Mouse (Mus musculus): ENCODE measurements around the gene Vps37b. TPM values are rescaled to one million over a fixed set of nuclear protein-coding genes. Genes with fewer than 3 reads are reported as not detected.

Vps37b gene
- polyA plus RNA-seq, 1 experiment from 2014 or later = 42.5 TPM

GRCm38 (mm10) chr5:124043212-124043978, 11.3 kb upstream of the Vps37b start:
- no peaks in the 10 kb centered on the region for H3K27me3 ChIP-seq
- H3K4me2 ChIP-seq (replicated peaks) = no peak overlapping the region
- peaks cover 6% of the 10 kb centered on the region for H3K4me1 ChIP-seq
- no peaks in the 10 kb centered on the region for H3K36me3 ChIP-seq
- 0 out of 2 replicates have a peak, but pooled peaks have one; percentile 18 for ATAC-seq (ENCODE audit: insufficient number of reproducible peaks, insufficient read depth, low FRiP score, low TSS enrichment)
- no peaks in the 10 kb centered on the region for H3K9me3 ChIP-seq
- H3K27ac ChIP-seq = peak overlapping the region; percentile 65
- H3K9ac ChIP-seq = no peak overlapping the region
- H3K4me3 ChIP-seq = no peak overlapping the region
- WGBS = 30% methylated on average over 10 of the region's 10 CpGs

DNA sequence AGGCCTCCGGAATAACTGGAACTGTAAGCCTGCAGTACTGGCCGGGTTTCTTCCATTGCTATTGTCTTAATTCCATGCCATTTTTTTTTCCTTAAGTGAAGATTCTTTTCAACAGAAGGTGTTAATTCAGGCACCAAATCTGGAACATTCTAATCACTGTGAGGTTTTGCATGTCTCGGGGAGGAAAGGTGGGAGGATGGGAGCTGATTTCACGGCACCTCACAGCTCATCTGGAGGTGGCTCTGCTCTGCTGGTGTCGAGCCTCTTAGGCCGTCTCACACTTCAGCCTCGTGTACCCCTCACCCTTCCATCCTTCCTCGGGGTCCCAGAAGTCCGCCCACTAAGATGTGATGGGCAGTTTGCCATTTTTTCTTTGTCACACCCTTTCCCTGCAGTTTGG, 9.0 kb upstream of the Vps37b start:
- H3K36me3 ChIP-seq = no peaks in the 10 kb centered on the region
- peaks cover 6% of the 10 kb centered on the region for H3K4me1 ChIP-seq
- WGBS = 75% methylated on average over 9 of the region's 9 CpGs
- no peak overlapping the region for H3K4me2 ChIP-seq (replicated peaks)
- no peaks in the 10 kb centered on the region for H3K27me3 ChIP-seq
- no peak overlapping the region for H3K4me3 ChIP-seq
- H3K9me3 ChIP-seq = no peaks in the 10 kb centered on the region
- H3K27ac ChIP-seq = no peak overlapping the region
- no peak overlapping the region for H3K9ac ChIP-seq
- ATAC-seq (ENCODE audit: insufficient number of reproducible peaks, insufficient read depth, low FRiP score, low TSS enrichment) = no peak

- WGBS = 91% methylated on average over 6 of the region's 6 CpGs
These were observed 7.5 kb upstream of the Vps37b start for GRCm38 (mm10) chr5:124039602-124040001.

GRCm38 (mm10) chr5:124036836-124037235, 4.8 kb upstream of the Vps37b start:
- H3K27me3 ChIP-seq = no peaks in the 10 kb centered on the region
- WGBS = 51% methylated on average over 5 of the region's 5 CpGs
- H3K9ac ChIP-seq = no peak overlapping the region
- no peaks in the 10 kb centered on the region; the same call in 1 of the 2 replicates for H3K4me1 ChIP-seq
- H3K4me3 ChIP-seq = no peak overlapping the region
- H3K9me3 ChIP-seq = no peaks in the 10 kb centered on the region
- H3K27ac ChIP-seq = no peak overlapping the region
- no peak for ATAC-seq (ENCODE audit: insufficient number of reproducible peaks, insufficient read depth, low FRiP score, low TSS enrichment)
- H3K36me3 ChIP-seq = no peaks in the 10 kb centered on the region
- no peak overlapping the region for H3K4me2 ChIP-seq (replicated peaks)

More at GRCm38 (mm10) chr5:124039602-124040001, 7.5 kb upstream of the Vps37b start:
- Histone ChIP-seq H3K36me3 (no peaks in the 10 kb centered on the region), H3K27me3 (no peaks in the 10 kb centered on the region), H3K27ac (no peak overlapping the region), H3K4me3 (no peak overlapping the region), H3K9me3 (no peaks in the 10 kb centered on the region), H3K4me1 (peaks cover 6% of the 10 kb centered on the region), H3K9ac (no peak overlapping the region), H3K4me2 (replicated peaks) (no peak overlapping the region)
- ATAC-seq (ENCODE audit: insufficient number of reproducible peaks, insufficient read depth, low FRiP score, low TSS enrichment) = no peak

GRCm38 (mm10) chr5:124036341-124036740, 4.3 kb upstream of the Vps37b start:
- Histone ChIP-seq H3K4me1 (no peaks in the 10 kb centered on the region; the same call in 1 of the 2 replicates), H3K36me3 (no peaks in the 10 kb centered on the region), H3K4me3 (no peak overlapping the region), H3K9ac (no peak overlapping the region), H3K9me3 (no peaks in the 10 kb centered on the region), H3K4me2 (replicated peaks) (no peak overlapping the region), H3K27ac (no peak overlapping the region), H3K27me3 (no peaks in the 10 kb centered on the region)
- ATAC-seq (ENCODE audit: insufficient number of reproducible peaks, insufficient read depth, low FRiP score, low TSS enrichment) = no peak
- WGBS = 25% methylated on average over 6 of the region's 6 CpGs

DNA sequence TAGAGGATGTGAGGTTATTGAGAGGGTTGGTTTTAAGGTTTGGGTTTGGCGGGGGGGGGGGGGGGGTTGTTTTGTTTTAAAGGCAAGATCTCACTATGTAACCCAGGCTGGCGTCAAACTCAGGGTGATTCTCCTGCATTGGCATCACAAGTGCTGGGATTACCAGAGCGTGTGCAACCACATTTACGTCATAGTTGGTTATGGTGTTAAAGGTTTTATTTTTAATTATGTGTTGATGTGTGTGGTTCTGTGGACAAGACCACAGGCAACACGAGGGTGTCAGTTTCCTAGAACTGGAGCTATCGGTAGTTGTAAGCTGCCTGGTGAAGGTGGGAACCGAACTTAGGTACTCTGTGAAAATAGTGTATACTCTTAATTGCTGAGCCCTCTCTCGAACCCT, 3.7 kb upstream of the Vps37b start:
- WGBS = 77% methylated on average over 8 of the region's 8 CpGs
- Histone ChIP-seq H3K36me3 (no peaks in the 10 kb centered on the region), H3K27ac (no peak overlapping the region)

DNA sequence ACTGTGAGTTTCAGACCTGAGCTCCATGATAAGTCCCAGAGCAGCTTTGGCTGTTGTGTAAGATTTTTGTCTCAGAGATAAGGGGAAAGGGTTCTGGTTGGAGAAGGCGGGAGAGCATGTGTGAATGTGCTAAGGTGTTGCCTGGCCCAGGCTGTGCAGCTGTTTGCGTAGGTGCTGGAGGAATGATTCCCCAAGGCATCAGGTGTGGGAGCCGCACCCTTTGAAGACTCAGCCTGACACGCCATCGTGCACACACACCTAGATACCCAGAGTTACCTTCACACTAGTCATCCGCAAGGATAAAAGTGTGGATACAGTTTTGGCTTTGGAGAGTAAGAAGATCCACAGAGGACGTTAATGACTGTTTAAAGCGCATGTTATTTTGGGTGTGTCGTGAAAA, 3.3 kb upstream of the Vps37b start:
- Histone ChIP-seq H3K4me2 (replicated peaks) (no peak overlapping the region), H3K4me1 (peaks cover 6% of the 10 kb centered on the region), H3K9me3 (no peaks in the 10 kb centered on the region), H3K27ac (no peak overlapping the region), H3K9ac (no peak overlapping the region), H3K36me3 (no peaks in the 10 kb centered on the region), H3K4me3 (no peak overlapping the region), H3K27me3 (no peaks in the 10 kb centered on the region)
- no peak for ATAC-seq (ENCODE audit: insufficient number of reproducible peaks, insufficient read depth, low FRiP score, low TSS enrichment)
- 85% methylated on average over 9 of the region's 9 CpGs for WGBS

More for the DNA sequence above, 3.7 kb upstream of the Vps37b start:
- Histone ChIP-seq H3K4me3 (no peak overlapping the region), H3K4me1 (peaks cover 3% of the 10 kb centered on the region; the same call in 1 of the 2 replicates), H3K4me2 (replicated peaks) (no peak overlapping the region), H3K9ac (no peak overlapping the region), H3K9me3 (no peaks in the 10 kb centered on the region), H3K27me3 (no peaks in the 10 kb centered on the region)
- no peak for ATAC-seq (ENCODE audit: insufficient number of reproducible peaks, insufficient read depth, low FRiP score, low TSS enrichment)

DNA sequence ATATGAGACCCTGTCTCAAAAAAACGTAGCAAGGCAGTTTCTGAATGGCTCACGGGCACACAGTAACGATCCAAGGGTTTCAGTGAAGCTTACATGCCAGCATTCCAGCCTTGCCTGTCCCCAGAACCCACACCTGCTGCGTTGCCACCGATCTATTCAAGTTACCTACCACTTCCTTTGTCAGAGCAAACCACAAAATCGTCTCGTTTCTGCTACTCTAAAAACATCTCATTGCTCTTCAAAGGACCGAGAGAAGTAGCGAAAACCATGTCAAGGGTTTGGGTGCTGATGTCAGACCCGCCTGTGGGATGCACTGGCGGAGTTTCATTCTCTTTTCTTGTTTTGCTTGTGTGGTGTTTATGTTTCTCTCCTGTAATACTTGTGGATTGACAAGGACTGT, 2.4 kb upstream of the Vps37b start:
- no peak overlapping the region for H3K4me3 ChIP-seq
- no peak overlapping the region for H3K9ac ChIP-seq
- no peaks in the 10 kb centered on the region for H3K27me3 ChIP-seq
- no peak overlapping the region for H3K27ac ChIP-seq
- WGBS = 69% methylated on average over 11 of the region's 11 CpGs
- H3K36me3 ChIP-seq = no peaks in the 10 kb centered on the region
- no peaks in the 10 kb centered on the region for H3K9me3 ChIP-seq
- ATAC-seq (ENCODE audit: insufficient number of reproducible peaks, insufficient read depth, low FRiP score, low TSS enrichment) = no peak
- H3K4me2 ChIP-seq (replicated peaks) = no peak overlapping the region
- peaks cover 16% of the 10 kb centered on the region for H3K4me1 ChIP-seq

DNA sequence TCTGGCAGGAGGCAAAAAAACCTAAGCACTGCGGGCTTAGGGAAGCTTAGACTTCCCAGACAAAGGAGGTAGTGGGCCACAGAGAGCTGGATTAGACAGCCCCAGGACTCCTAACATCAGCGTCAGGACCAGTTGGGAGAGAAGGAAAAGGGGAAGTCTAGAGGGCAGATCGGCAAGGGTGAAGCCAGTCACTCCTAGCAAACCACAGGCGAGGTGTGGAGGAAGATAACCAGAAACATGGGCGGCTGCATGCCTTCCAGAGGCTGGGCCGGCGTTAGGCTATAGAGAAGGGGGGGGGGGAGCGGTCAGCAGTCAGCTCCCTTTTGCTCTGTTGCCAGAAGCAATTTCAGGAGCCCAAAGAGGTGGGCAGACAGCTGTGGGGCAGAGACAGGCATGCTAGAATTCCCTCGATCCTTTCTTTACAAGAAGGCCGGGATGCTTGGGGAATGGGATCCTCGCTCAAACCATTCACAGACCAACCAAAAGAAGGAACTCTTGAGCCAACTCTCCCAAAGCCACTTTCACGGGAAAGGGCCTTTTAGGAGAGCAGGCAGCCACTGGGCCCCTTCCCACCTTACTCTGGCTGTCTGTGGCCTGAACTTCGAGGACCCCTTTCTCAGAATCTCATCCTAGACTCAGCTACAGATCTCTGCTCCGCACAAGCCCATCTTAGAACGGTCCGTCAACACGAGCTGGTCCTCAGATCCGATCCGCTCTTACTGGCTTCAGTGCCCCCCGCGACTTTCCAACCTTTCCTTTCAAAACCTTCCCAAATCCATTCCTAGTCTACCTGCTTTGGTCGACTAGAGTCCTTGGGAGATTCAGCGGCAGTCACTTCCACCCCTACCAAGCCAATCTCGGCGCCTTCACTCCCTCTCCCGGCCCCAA, 758 bp downstream of the Vps37b start:
- H3K27me3 ChIP-seq = no peaks in the 10 kb centered on the region
- H3K9me3 ChIP-seq = no peaks in the 10 kb centered on the region
- peak overlapping the region; percentile 83 for H3K4me2 ChIP-seq (replicated peaks)
- peak overlapping the region; percentile 92 for H3K9ac ChIP-seq
- peak; percentile 24; the same call in 1 of the 2 replicates for ATAC-seq (ENCODE audit: insufficient number of reproducible peaks, insufficient read depth, low FRiP score, low TSS enrichment)
- peaks cover 26% of the 10 kb centered on the region for H3K4me1 ChIP-seq
- WGBS = under 1% methylated on average over 25 of the region's 26 CpGs
- H3K27ac ChIP-seq = peak overlapping the region; percentile 93
- peaks cover 7% of the 10 kb centered on the region; the same call in 1 of the 2 replicates for H3K36me3 ChIP-seq
- H3K4me3 ChIP-seq = peak overlapping the region; percentile 81

DNA sequence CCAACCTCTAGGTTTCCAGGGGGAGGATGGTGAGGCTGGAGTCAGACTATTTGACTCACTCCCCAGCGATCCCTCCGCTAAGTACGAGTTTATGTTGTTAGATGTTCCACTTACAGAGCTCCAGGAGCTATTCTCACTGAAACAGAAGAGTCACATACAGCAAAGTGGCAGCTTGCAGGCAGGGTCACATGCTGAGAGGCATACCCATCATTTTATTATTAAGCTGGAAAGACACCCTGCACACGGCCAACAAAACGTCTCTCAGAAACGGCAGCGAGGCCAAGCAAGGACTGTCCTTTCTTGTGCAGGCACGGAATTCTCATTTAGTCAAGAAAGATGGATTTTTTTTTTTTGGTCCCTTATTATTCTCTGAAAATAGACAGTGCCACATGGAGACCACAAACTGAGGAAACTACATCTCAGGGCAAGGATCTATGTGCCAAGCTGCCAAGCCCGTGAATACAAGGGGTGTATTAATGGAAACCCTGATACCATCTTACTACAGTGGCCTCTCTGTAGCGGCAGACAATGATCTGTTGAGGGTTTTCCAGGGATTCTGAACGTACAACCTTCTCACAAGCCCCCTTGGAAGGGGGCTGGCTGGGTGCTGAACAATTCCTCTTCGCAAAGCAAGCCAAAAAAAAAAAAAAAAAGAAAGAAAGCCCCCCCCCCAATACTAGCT, 1.5 kb downstream of the Vps37b start:
- no peak for ATAC-seq (ENCODE audit: insufficient number of reproducible peaks, insufficient read depth, low FRiP score, low TSS enrichment)
- peaks cover 26% of the 10 kb centered on the region for H3K4me1 ChIP-seq
- H3K9me3 ChIP-seq = no peaks in the 10 kb centered on the region
- peaks cover 7% of the 10 kb centered on the region; the same call in 1 of the 2 replicates for H3K36me3 ChIP-seq
- H3K27ac ChIP-seq = peak overlapping the region; percentile 57
- H3K4me3 ChIP-seq = peak overlapping the region; percentile 81
- no peaks in the 10 kb centered on the region for H3K27me3 ChIP-seq
- peak overlapping the region; percentile 83 for H3K4me2 ChIP-seq (replicated peaks)
- peak overlapping the region; percentile 92 for H3K9ac ChIP-seq
- WGBS = 41% methylated on average over 12 of the region's 12 CpGs

DNA sequence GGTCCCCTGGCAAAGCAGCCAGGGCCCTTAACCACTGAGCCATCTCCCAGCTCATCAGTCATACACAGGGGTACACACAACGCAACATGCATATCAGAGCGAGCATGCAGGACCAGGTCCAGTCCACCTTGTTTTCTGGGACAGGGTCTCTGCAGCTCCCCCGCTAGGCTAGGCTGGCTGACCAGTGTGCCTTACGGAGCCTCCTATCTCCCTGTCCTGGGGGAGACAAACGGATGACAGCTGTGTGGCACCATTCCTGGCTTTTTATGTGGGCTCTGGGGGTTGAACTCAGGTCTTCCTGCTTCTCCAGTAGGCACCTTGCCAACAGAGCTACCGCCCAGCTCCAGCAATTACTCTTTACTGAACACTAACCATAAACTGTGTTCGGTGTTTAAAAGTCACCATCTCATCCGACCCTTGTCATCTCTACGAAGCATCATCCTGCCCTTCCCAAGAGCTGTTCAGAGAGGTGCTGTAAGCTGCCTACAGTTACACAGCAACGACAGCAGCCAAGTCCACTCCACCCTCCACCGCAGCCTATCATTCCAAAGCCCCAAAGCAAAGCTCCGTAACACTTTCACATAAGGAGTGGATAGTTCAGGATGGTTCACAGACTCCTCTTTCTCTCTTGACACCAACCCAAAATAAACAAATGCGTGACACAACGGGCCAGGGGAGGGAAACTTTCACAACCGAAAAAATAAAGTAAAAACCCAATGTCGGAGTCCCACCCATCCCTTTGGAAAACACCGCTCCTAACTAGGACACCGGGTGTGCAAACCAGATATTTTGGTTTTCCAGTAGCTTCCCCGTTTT, 2.6 kb downstream of the Vps37b start:
- peaks cover 7% of the 10 kb centered on the region; the same call in 1 of the 2 replicates for H3K36me3 ChIP-seq
- no peak overlapping the region for H3K27ac ChIP-seq
- H3K27me3 ChIP-seq = no peaks in the 10 kb centered on the region
- peak overlapping the region; percentile 83 for H3K4me2 ChIP-seq (replicated peaks)
- H3K4me1 ChIP-seq = peaks cover 26% of the 10 kb centered on the region
- H3K9me3 ChIP-seq = no peaks in the 10 kb centered on the region
- ATAC-seq (ENCODE audit: insufficient number of reproducible peaks, insufficient read depth, low FRiP score, low TSS enrichment) = no peak
- WGBS = 89% methylated on average over 19 of the region's 19 CpGs
- H3K9ac ChIP-seq = no peak overlapping the region
- no peak overlapping the region for H3K4me3 ChIP-seq

Data from embryonic facial prominence, embryonic 12.5 days (tissue).